In genomic region chr7:25269545-25270271, GRCm38 (mm10) we compare ENCODE assay signal across 8 mouse cellular contexts. TPM values are rescaled to one million over a fixed set of nuclear protein-coding genes. Genes with fewer than 3 reads are reported as not detected.
DNase-seq lines count a peak whose midpoint lies in the region; ATAC-seq and TF ChIP-seq lines count a peak whose summit lies in the region.

No protein-coding gene starts in this region.

- H3K27me3 ChIP-seq in kidney, embryonic 15.5 days = no peaks in the 10 kb centered on the region
- H3K27me3 ChIP-seq in E14TG2a.4 (ENCODE audit: insufficient read depth, low read length) = peaks cover 21% of the 10 kb centered on the region
- H3K27me3 ChIP-seq in embryonic facial prominence, embryonic 15.5 days = no peaks in the 10 kb centered on the region
- H3K27me3 ChIP-seq in midbrain, embryonic 15.5 days (replicated peaks) = no peaks in the 10 kb centered on the region

- peak overlapping the region; percentile 81 for H3K4me3 ChIP-seq in kidney, embryonic 15.5 days (replicated peaks)
- H3K4me3 ChIP-seq in E14TG2a.4 (replicated peaks; ENCODE audit: low read length) = peak overlapping the region; percentile 94
- H3K4me3 ChIP-seq in embryonic facial prominence, embryonic 15.5 days (replicated peaks) = peak overlapping the region; percentile 74
- peak overlapping the region; percentile 85 for H3K4me3 ChIP-seq in midbrain, embryonic 15.5 days

- WGBS in kidney, embryonic 15.5 days = 78% methylated on average over 8 of the region's 8 CpGs
- WGBS in embryonic facial prominence, embryonic 15.5 days = 74% methylated on average over 8 of the region's 8 CpGs
- WGBS in midbrain, embryonic 15.5 days = 81% methylated on average over 8 of the region's 8 CpGs

- DNase-seq in kidney, adult 8-10 months = no peak
- peak; percentile 74 for DNase-seq in induced T-regulatory cell, adult 2 months (ENCODE audit: low read depth)
- no peak for DNase-seq in gastrocnemius, adult 18-20 months (ENCODE audit: low spot score)

- H3K4me1 ChIP-seq in kidney, embryonic 15.5 days = peaks cover 54% of the 10 kb centered on the region
- H3K4me1 ChIP-seq in E14TG2a.4 (replicated peaks; ENCODE audit: low read depth, low read length) = peaks cover 86% of the 10 kb centered on the region
- H3K4me1 ChIP-seq in embryonic facial prominence, embryonic 15.5 days = peaks cover 40% of the 10 kb centered on the region
- H3K4me1 ChIP-seq in midbrain, embryonic 15.5 days = peaks cover 39% of the 10 kb centered on the region

- TF ChIP-seq CTCF in E14TG2a.4 (conservative IDR thresholded peaks at IDR 0.05; ENCODE audit: low read length) = no peak

- H3K9ac ChIP-seq in kidney, embryonic 15.5 days = peak overlapping the region; percentile 79
- H3K9ac ChIP-seq in embryonic facial prominence, embryonic 15.5 days = peak overlapping the region; percentile 82
- H3K9ac ChIP-seq in midbrain, embryonic 15.5 days = peak overlapping the region; percentile 94

- peaks cover 31% of the 10 kb centered on the region for H3K36me3 ChIP-seq in kidney, embryonic 15.5 days
- peaks cover 22% of the 10 kb centered on the region for H3K36me3 ChIP-seq in E14TG2a.4 (ENCODE audit: insufficient read depth, low read length)
- peaks cover 29% of the 10 kb centered on the region for H3K36me3 ChIP-seq in embryonic facial prominence, embryonic 15.5 days
- H3K36me3 ChIP-seq in midbrain, embryonic 15.5 days (replicated peaks) = no peaks in the 10 kb centered on the region

- H3K27ac ChIP-seq in kidney, embryonic 15.5 days = peak overlapping the region; percentile 94
- H3K27ac ChIP-seq in embryonic facial prominence, embryonic 15.5 days (replicated peaks) = peak overlapping the region; percentile 87; the same call in 1 of the 2 replicates
- no peak overlapping the region for H3K27ac ChIP-seq in midbrain, embryonic 15.5 days

- ATAC-seq in kidney, embryonic 15.5 days (replicated peaks; ENCODE audit: low FRiP score) = no peak
- ATAC-seq in embryonic facial prominence, embryonic 15.5 days (ENCODE audit: insufficient number of reproducible peaks, low FRiP score, low TSS enrichment, low read depth) = no peak
- ATAC-seq in midbrain, embryonic 15.5 days (replicated peaks) = no peak
- ATAC-seq in megakaryocyte-erythroid progenitor cell, adult 5-6 weeks (replicated peaks; ENCODE audit: low FRiP score, low TSS enrichment, poor library complexity, severe bottlenecking) = no peak

- H3K9me3 ChIP-seq in kidney, embryonic 15.5 days (replicated peaks) = no peaks in the 10 kb centered on the region
- no peaks in the 10 kb centered on the region for H3K9me3 ChIP-seq in E14TG2a.4 (ENCODE audit: low read length)
- no peaks in the 10 kb centered on the region for H3K9me3 ChIP-seq in embryonic facial prominence, embryonic 15.5 days (replicated peaks)
- H3K9me3 ChIP-seq in midbrain, embryonic 15.5 days = no peaks in the 10 kb centered on the region

- H3K4me2 ChIP-seq in kidney, embryonic 15.5 days = peak overlapping the region; percentile 82
- H3K4me2 ChIP-seq in embryonic facial prominence, embryonic 15.5 days (replicated peaks) = peak overlapping the region; percentile 61
- H3K4me2 ChIP-seq in midbrain, embryonic 15.5 days = peak overlapping the region; percentile 85

RNA-seq across cellular contexts. Expression of gene Cic, which starts 2.2 kb away (rescaled TPM):
- 28.2 and 32.4 TPM in 2 replicates for polyA plus RNA-seq in kidney, embryonic 15.5 days (2015; fragmentation: Nextera tagmentation; extraction: Ambion mirVana)
- 46.3 and 50.6 TPM in 2 replicates for polyA plus RNA-seq in embryonic facial prominence, embryonic 15.5 days (2015; fragmentation: Nextera tagmentation; extraction: Ambion mirVana)
- polyA plus RNA-seq in midbrain, embryonic 15.5 days (2015; fragmentation: Nextera tagmentation; extraction: Ambion mirVana) = 42.1 and 45.9 TPM in 2 replicates
- total RNA-seq in megakaryocyte-erythroid progenitor cell, adult 5-6 weeks (2014; fragmentation: Nextera tagmentation) = 125 and 134 TPM in 2 replicates
- 20.5 and 40.0 TPM in 2 replicates for total RNA-seq in megakaryocyte-erythroid progenitor cell, adult 5-6 weeks (2017)
- 10 to 100 TPM; 34.8 to 38.3 TPM for total RNA-seq in gastrocnemius, adult 18-20 months (2021)

RNA-seq across cellular contexts. Expression of gene Erf, which starts 19.1 kb away (rescaled TPM):
- 16.9 and 17.9 TPM in 2 replicates for polyA plus RNA-seq in kidney, embryonic 15.5 days (2015; fragmentation: Nextera tagmentation; extraction: Ambion mirVana)
- polyA plus RNA-seq in embryonic facial prominence, embryonic 15.5 days (2015; fragmentation: Nextera tagmentation; extraction: Ambion mirVana) = 21.0 and 22.1 TPM in 2 replicates
- polyA plus RNA-seq in midbrain, embryonic 15.5 days (2015; fragmentation: Nextera tagmentation; extraction: Ambion mirVana) = 3.3 and 5.3 TPM in 2 replicates
- total RNA-seq in megakaryocyte-erythroid progenitor cell, adult 5-6 weeks (2014; fragmentation: Nextera tagmentation) = 8.7 and 18.9 TPM in 2 replicates
- total RNA-seq in megakaryocyte-erythroid progenitor cell, adult 5-6 weeks (2017) = 6.2 and 8.6 TPM in 2 replicates
- 1 to 10 TPM; 5.7 to 7.3 TPM for total RNA-seq in gastrocnemius, adult 18-20 months (2021)

RNA-seq across cellular contexts. Expression of gene Pafah1b3, which starts 28.1 kb away (rescaled TPM):
- 181 and 191 TPM in 2 replicates for polyA plus RNA-seq in kidney, embryonic 15.5 days (2015; fragmentation: Nextera tagmentation; extraction: Ambion mirVana)
- polyA plus RNA-seq in embryonic facial prominence, embryonic 15.5 days (2015; fragmentation: Nextera tagmentation; extraction: Ambion mirVana) = 213 and 216 TPM in 2 replicates
- 671 and 679 TPM in 2 replicates for polyA plus RNA-seq in midbrain, embryonic 15.5 days (2015; fragmentation: Nextera tagmentation; extraction: Ambion mirVana)
- 22.0 and 23.2 TPM in 2 replicates for total RNA-seq in megakaryocyte-erythroid progenitor cell, adult 5-6 weeks (2014; fragmentation: Nextera tagmentation)
- total RNA-seq in megakaryocyte-erythroid progenitor cell, adult 5-6 weeks (2017) = 12.8 and 26.3 TPM in 2 replicates
- total RNA-seq in gastrocnemius, adult 18-20 months (2021) = 1 to 10 TPM in 1 of 2 experiments, under 1 TPM in 1; 0.82 to 1.1 TPM

RNA-seq across cellular contexts. Expression of gene Prr19, which starts 31.5 kb away (rescaled TPM):
- 0.90 and 1.0 TPM in 2 replicates for polyA plus RNA-seq in kidney, embryonic 15.5 days (2015; fragmentation: Nextera tagmentation; extraction: Ambion mirVana)
- polyA plus RNA-seq in embryonic facial prominence, embryonic 15.5 days (2015; fragmentation: Nextera tagmentation; extraction: Ambion mirVana) = 0.49 and 0.65 TPM in 2 replicates
- 3.7 and 4.5 TPM in 2 replicates for polyA plus RNA-seq in midbrain, embryonic 15.5 days (2015; fragmentation: Nextera tagmentation; extraction: Ambion mirVana)
- total RNA-seq in megakaryocyte-erythroid progenitor cell, adult 5-6 weeks (2014; fragmentation: Nextera tagmentation) = not detected in 2 replicates
- total RNA-seq in megakaryocyte-erythroid progenitor cell, adult 5-6 weeks (2017) = not detected in 2 replicates
- total RNA-seq in gastrocnemius, adult 18-20 months (2021) = not detected

RNA-seq across cellular contexts. Expression of gene Gsk3a, which starts 32.1 kb away (rescaled TPM):
- 10.7 and 12.1 TPM in 2 replicates for polyA plus RNA-seq in kidney, embryonic 15.5 days (2015; fragmentation: Nextera tagmentation; extraction: Ambion mirVana)
- 11.5 and 13.0 TPM in 2 replicates for polyA plus RNA-seq in embryonic facial prominence, embryonic 15.5 days (2015; fragmentation: Nextera tagmentation; extraction: Ambion mirVana)
- polyA plus RNA-seq in midbrain, embryonic 15.5 days (2015; fragmentation: Nextera tagmentation; extraction: Ambion mirVana) = 19.5 TPM in 2 replicates
- 97.9 and 123 TPM in 2 replicates for total RNA-seq in megakaryocyte-erythroid progenitor cell, adult 5-6 weeks (2014; fragmentation: Nextera tagmentation)
- total RNA-seq in megakaryocyte-erythroid progenitor cell, adult 5-6 weeks (2017) = 49.1 and 74.7 TPM in 2 replicates
- 10 to 100 TPM; 83.2 to 83.8 TPM for total RNA-seq in gastrocnemius, adult 18-20 months (2021)
